Comparison of ENCODE assay signal across 9 mouse cellular contexts in genomic region chr2:130597601-130598010, GRCm38 (mm10). TPM values are rescaled to one million over a fixed set of nuclear protein-coding genes. Genes with fewer than 3 reads are reported as not detected.
A peak's percentile ranks its signal among the peaks of the same experiment; 100 is the strongest.
DNase-seq lines count a peak whose midpoint lies in the region; ATAC-seq and TF ChIP-seq lines count a peak whose summit lies in the region.
"Had no signal": no experiment of that assay in that cellular context is flagged by ENCODE, and none has a peak within 500 bp of the region (broad histone marks: within the 10 kb centered on the region; RNA-seq: fewer than 3 reads in every experiment).

No protein-coding gene starts in this region.

- 0 out of 2 replicates have a peak, but pooled peaks cover 2% of the 10 kb centered on the region for H3K4me1 ChIP-seq in bone marrow macrophage, adult 2 months (ENCODE audit: control insufficient read depth, insufficient read depth, low read length)

- ATAC-seq in neutrophil, adult 5-6 weeks (ENCODE audit: extremely low read depth, insufficient number of reproducible peaks, low FRiP score, poor library complexity, severe bottlenecking): 0 out of 2 replicates have a peak, but pooled peaks have one; percentile 23

- H3K27ac ChIP-seq in bone marrow macrophage, adult 2 months (ENCODE audit: insufficient read depth, low read depth, low read length): no peak overlapping the region
- H3K27ac ChIP-seq: liver, embryonic 15.5 days had no signal

- peak; percentile 44 for DNase-seq in adrenal gland, postnatal 14 days
- DNase-seq in adrenal gland, adult 8-10 months: no peak
- DNase-seq in left cerebral cortex, adult 11 months (ENCODE audit: low spot score): peak; percentile 46
- DNase-seq in left cerebral cortex, adult 8-10 months (ENCODE audit: low spot score in 2 of 2): no peak
- DNase-seq in layer of hippocampus, adult 9-11 months: peak; percentile 48
- no peak for DNase-seq in gastrocnemius, adult 18-20 months (ENCODE audit: low spot score)

- peak; percentile 55 for TF ChIP-seq CTCF in bone marrow macrophage, adult 2 months (IDR thresholded peaks at IDR 0.05; ENCODE audit: low read depth, low read length)

- no peak for TF ChIP-seq POLR2A in bone marrow macrophage, adult 2 months (IDR thresholded peaks at IDR 0.05; ENCODE audit: borderline replicate concordance, low read depth, low read length)

- H3K4me3 ChIP-seq in bone marrow macrophage, adult 2 months (ENCODE audit: insufficient read depth, low read length): no peak overlapping the region
- H3K4me3 ChIP-seq: liver, embryonic 15.5 days had no signal

RNA-seq across cellular contexts. Expression of gene Avp, which starts 15.3 kb away (rescaled TPM):
- total RNA-seq in adrenal gland, postnatal 14 days (2021): not detected in 2 replicates
- not detected for total RNA-seq in adrenal gland, adult 8-10 months (2022)
- total RNA-seq in left cerebral cortex, adult 8-10 months (2022): 10 to 100 TPM in 2 of 4 experiments, 1 to 10 TPM in 2; 5.0 to 23.8 (median 11.3) TPM
- polyA plus RNA-seq in bone marrow macrophage, adult 2 months (2012; ENCODE audit: insufficient read depth, insufficient read length, missing spikeins): not detected in 2 replicates
- not detected in 2 replicates for total RNA-seq in neutrophil, adult 5-6 weeks (2017)
- not detected for total RNA-seq in gastrocnemius, adult 18-20 months (2021)
- polyA plus RNA-seq: liver, embryonic 15.5 days had no signal

RNA-seq across cellular contexts. Expression of gene Oxt, which starts 21.6 kb away (rescaled TPM):
- not detected in 2 replicates for total RNA-seq in adrenal gland, postnatal 14 days (2021)
- not detected for total RNA-seq in adrenal gland, adult 8-10 months (2022)
- total RNA-seq in left cerebral cortex, adult 8-10 months (2022): 1 to 10 TPM in 3 of 4 experiments, under 1 TPM in 1; 0.78 to 8.8 (median 2.9) TPM
- not detected in 2 replicates for polyA plus RNA-seq in bone marrow macrophage, adult 2 months (2012; ENCODE audit: insufficient read depth, insufficient read length, missing spikeins)
- total RNA-seq in neutrophil, adult 5-6 weeks (2017): not detected in 2 replicates
- total RNA-seq in gastrocnemius, adult 18-20 months (2021): not detected
- polyA plus RNA-seq: liver, embryonic 15.5 days had no signal

RNA-seq across cellular contexts. Expression of gene Fastkd5, which starts 32.2 kb away (rescaled TPM):
- total RNA-seq in adrenal gland, postnatal 14 days (2021): 13.4 and 14.0 TPM in 2 replicates
- 10 to 100 TPM in 3 of 4 experiments, 1 to 10 TPM in 1; 8.5 to 13.6 (median 11.8) TPM for total RNA-seq in adrenal gland, adult 8-10 months (2022)
- total RNA-seq in left cerebral cortex, adult 8-10 months (2022): 1 to 10 TPM; 6.5 to 9.2 (median 7.3) TPM
- 4.4 and 6.1 TPM in 2 replicates for polyA plus RNA-seq in bone marrow macrophage, adult 2 months (2012; ENCODE audit: insufficient read depth, insufficient read length, missing spikeins)
- total RNA-seq in neutrophil, adult 5-6 weeks (2017): 12.0 and 18.9 TPM in 2 replicates
- total RNA-seq in gastrocnemius, adult 18-20 months (2021): 1 to 10 TPM; 5.8 to 6.2 TPM

RNA-seq across cellular contexts. Expression of gene Ubox5, which starts 32.2 kb away (rescaled TPM):
- 5.1 and 5.6 TPM in 2 replicates for total RNA-seq in adrenal gland, postnatal 14 days (2021)
- total RNA-seq in adrenal gland, adult 8-10 months (2022): 1 to 10 TPM; 6.6 to 8.8 (median 7.7) TPM
- total RNA-seq in left cerebral cortex, adult 8-10 months (2022): 10 to 100 TPM; 11.7 to 14.7 (median 12.5) TPM
- 5.0 and 6.1 TPM in 2 replicates for polyA plus RNA-seq in bone marrow macrophage, adult 2 months (2012; ENCODE audit: insufficient read depth, insufficient read length, missing spikeins)
- 3.3 and 4.3 TPM in 2 replicates for total RNA-seq in neutrophil, adult 5-6 weeks (2017)
- total RNA-seq in gastrocnemius, adult 18-20 months (2021): 1 to 10 TPM; 5.2 TPM

RNA-seq across cellular contexts. Expression of gene Mrps26, which starts 34.1 kb away (rescaled TPM):
- 54.5 and 63.2 TPM in 2 replicates for total RNA-seq in adrenal gland, postnatal 14 days (2021)
- 10 to 100 TPM; 61.0 to 68.6 (median 65.5) TPM for total RNA-seq in adrenal gland, adult 8-10 months (2022)
- 10 to 100 TPM; 70.7 to 79.2 (median 72.7) TPM for total RNA-seq in left cerebral cortex, adult 8-10 months (2022)
- 28.3 and 30.0 TPM in 2 replicates for polyA plus RNA-seq in bone marrow macrophage, adult 2 months (2012; ENCODE audit: insufficient read depth, insufficient read length, missing spikeins)
- 22.0 and 26.0 TPM in 2 replicates for total RNA-seq in neutrophil, adult 5-6 weeks (2017)
- 10 to 100 TPM; 45.8 to 46.0 TPM for total RNA-seq in gastrocnemius, adult 18-20 months (2021)

Comparison
In these comparisons a context has a peak if more than half of its experiments do, and no peak if none do; other contexts are left out.
1. DNase-seq: peak in adrenal gland, postnatal 14 days (single experiment), left cerebral cortex, adult 11 months (single experiment) and layer of hippocampus, adult 9-11 months (single experiment); none in adrenal gland, adult 8-10 months (single experiment), left cerebral cortex, adult 8-10 months (0 of 2) and gastrocnemius, adult 18-20 months (single experiment).